Mouse (Mus musculus) thymus, postnatal 0 days (tissue): ENCODE results near the gene Rinl. TPM values are rescaled to one million over a fixed set of nuclear protein-coding genes. Genes with fewer than 3 reads are reported as not detected.
A peak's percentile ranks its signal among the peaks of the same experiment; 100 is the strongest.

Source experiments
- DNase-seq: peaks from one replicate; pipeline ENCODE4 v3.0.0-alpha.2; 2015; ENCODE audit warnings: low spot score
- polyA plus RNA-seq: library from polyadenylated mRNA; unstranded; fragments of >200 nt; fragmentation: Nextera tagmentation; extraction: Ambion mirVana; gene quantifications from 2 replicates; pipeline ENCODE4 v1.2.1, GENCODE M21; 2015

Rinl gene
- polyA plus RNA-seq, 1 experiment from 2014 or later, result 105 TPM

DNA sequence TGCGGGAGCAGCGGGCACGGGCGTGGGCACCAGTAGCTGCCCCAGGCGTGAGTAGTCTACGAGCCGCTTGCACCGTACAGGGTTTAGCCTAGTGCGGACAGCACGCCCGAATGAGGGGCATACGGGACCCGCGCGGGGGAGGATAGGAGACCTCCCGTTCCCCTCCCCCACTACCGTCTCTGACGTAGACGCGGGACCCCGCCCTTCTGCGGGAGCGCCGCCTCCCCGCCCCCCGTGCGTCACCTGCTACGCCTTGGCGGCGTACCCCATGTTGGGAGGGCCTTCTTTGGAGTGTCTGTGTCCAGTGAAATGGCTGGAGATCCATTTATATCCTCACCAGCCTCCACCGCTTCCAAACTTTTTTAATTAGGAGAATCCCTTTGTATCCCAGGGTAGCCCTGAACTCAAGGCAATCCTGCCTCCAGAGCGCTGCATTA lies 20.2 kb downstream of the Rinl start:
- DNase-seq, result peak; percentile 95

- DNase-seq, result peak; percentile 79
Observed at GRCm38 (mm10) chr7:28809401-28810089, 20.8 kb downstream of the Rinl start.

- peak; percentile 98 for DNase-seq
Observed at GRCm38 (mm10) chr7:28810107-28811066, 21.6 kb downstream of the Rinl start.

DNA sequence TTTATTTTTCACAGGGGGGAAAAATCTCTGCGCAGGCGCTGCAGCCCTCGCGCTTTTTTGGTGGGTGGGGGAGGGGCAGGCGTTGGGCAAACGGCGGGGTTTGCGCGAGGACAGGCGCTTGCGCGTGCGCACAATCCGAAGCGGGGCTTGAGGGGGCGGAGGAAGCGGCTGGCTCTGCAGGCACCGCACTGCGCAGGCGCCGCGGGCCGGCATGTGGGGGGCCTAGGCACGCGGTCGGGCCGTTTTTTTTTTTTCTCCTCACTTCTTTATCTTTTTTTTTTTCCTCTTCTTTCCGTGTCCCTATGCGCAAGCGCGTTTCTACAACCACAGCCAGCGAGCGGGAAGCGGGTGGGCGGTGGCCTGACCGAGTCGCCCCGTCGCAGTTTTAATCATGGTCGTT lies 22.5 kb downstream of the Rinl start:
- peak; percentile 98 for DNase-seq

DNA sequence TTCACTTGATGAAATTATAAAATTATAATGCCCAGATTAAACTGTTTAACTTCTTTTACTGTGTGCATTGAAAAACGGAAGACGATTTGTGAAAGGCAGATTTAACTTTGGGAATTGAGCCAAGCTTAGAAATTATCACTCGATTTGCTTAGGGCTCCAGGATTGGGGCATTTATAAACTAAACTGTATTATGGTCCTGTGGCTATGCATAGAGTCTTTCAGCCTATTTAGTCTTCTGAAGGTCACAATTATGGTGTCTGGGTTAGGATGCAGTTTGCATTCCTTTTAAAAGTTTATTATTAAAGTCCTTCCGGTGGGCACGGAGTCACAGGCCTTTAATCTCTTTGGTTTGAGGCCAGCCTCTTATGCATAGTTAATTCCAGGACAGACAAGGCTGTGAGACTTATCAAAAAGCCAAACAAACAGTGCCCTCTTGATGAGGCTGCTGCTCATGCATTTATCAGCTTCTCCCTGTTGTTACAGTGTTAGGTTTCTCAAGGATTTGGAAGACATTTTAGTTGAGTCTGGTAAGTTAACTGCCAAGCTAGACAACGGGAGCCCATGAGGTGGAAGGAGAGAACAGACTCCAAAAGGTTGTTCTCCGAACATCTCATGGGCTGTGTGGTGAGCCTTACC lies 23.0 kb downstream of the Rinl start:
- DNase-seq, result no peak

DNA sequence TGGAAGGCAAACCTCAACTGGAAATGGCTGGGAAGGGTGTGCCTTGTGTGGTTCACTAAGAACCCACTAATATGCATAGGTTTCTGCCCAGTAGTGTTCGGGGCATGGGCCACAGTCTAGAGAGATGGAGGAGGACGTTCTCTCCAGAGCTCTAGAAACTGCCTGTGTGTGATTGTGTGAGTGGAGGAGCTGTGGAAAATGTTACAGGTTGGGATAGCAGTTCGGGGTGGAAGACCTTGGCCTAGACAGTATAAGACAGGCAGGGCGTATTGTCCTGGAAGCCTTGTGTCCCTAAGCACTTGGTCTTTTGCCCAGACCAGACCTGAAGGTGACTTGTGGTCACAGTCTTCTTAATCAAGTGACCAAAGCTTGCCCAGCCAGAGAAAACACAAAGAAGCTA lies 23.7 kb downstream of the Rinl start:
- no peak for DNase-seq

DNA sequence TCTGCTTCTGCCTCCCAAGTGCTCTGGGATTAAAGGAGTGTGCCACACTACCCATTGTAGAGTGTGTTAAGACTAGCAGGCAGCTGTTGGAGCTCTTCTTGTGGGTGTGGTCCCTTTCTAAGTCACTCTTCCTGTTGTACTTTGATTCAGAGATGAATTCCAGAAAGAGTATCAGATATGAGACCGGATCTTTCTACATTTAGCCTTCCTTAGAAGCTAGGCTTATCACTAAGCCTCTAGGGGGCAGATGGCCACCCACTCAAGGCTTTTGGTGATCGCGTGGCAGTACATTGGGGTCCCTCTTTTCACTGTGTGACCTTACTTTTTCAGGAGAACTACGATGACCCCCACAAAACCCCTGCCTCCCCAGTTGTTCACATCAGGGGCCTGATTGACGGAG lies 24.2 kb downstream of the Rinl start:
- no peak for DNase-seq

DNA sequence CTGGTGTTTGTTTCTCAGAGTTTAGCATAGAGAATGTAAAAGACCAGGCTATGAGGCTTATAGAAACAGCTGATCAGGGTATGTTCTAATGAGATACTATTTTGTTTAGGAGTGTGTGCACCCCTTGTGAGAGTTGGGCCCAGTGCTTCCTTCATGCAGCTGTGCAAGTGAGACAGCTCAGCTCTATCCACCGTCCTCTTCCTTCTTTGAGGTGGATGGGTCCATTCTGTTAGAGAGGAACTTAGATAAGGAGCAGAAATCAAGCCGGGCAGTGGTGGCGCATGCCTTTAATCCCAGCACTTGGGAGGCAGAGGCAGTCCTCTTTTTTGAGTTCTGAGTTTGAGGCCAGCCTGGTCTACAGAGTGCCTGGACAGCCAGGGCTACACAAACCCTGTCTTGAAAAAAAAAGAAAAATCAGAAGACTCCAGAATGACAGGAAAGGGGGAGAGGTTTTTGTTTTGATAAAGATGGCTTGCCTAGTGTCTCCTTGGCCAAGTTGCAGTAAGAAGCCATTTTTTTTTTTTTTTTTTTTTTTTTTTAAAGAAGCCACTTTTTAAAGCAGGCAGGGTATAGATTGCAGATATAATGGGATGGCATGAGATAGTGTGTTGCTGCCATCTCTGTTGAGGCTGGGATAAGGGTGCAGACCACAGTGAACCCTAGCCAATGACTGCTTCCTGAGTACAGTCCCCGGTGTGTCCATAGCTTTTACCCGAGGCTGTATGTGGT lies 25.7 kb downstream of the Rinl start:
- DNase-seq, result no peak

DNA sequence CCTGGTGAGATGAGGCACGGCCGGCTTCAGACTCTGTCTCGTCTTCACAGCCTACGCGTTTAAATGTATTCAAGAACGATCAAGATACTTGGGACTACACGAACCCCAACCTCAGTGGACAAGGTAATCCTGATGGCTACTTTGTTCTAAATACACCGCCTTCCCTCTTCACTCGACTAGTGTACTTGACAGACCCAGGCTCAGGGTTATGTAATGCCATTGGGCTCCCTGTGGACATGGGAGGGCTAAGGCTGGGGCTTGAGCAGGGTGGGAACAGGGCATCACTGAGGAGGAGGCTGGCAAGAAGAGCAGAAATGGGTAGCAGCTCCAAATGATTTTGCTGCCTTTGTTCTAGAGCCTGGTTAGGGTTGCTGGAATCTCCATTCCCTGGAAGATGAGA lies 26.5 kb downstream of the Rinl start:
- no peak for DNase-seq

GRCm38 (mm10) chr7:28816201-28816600 lies 27.4 kb downstream of the Rinl start:
- DNase-seq, result no peak

- no peak for DNase-seq
Observed at GRCm38 (mm10) chr7:28816920-28817319, 28.2 kb downstream of the Rinl start.

- DNase-seq, result no peak
Observed at GRCm38 (mm10) chr7:28817524-28817923, 28.8 kb downstream of the Rinl start.

DNA sequence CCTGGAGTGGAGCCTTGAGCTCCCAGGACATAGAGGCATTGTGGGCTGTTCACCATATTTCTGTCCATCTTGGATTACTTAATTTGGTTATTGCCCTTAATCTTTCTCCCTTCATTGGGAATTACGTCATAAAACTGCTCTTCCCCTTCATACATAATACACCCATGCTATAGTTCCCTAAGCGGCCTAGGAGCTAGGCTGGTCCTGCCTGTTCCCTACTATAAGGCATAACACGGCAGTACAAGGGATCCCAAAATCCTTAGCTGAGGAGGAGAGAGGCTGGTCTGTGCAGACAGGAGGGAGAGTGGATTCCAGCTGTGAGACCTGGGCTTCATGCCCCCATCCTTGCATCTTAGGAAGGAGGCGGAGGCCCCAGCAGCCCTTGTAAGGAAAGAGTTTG lies 29.2 kb downstream of the Rinl start:
- no peak for DNase-seq

DNA sequence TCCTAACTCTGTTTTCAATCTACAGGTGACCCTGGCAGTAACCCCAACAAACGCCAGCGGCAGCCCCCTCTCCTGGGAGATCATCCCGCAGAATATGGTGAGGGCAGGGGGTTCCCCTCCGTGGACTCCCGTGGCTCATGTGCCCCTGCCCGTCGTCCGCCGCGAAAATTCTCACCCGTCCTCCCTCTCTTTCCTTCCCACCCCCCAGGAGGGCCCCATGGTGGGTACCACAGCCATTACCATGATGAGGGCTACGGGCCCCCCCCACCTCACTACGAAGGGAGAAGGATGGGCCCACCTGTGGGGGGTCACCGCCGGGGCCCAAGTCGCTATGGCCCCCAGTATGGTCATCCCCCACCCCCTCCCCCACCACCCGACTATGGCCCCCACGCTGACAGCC lies 29.7 kb downstream of the Rinl start:
- no peak for DNase-seq

GRCm38 (mm10) chr7:28818861-28819452 lies 30.2 kb downstream of the Rinl start:
- no peak for DNase-seq

- no peak for DNase-seq
Observed at GRCm38 (mm10) chr7:28819571-28819970, 30.8 kb downstream of the Rinl start.

GRCm38 (mm10) chr7:28820358-28821260 lies 31.8 kb downstream of the Rinl start:
- DNase-seq, result no peak

GRCm38 (mm10) chr7:28821261-28821831 lies 32.6 kb downstream of the Rinl start:
- no peak for DNase-seq

DNA sequence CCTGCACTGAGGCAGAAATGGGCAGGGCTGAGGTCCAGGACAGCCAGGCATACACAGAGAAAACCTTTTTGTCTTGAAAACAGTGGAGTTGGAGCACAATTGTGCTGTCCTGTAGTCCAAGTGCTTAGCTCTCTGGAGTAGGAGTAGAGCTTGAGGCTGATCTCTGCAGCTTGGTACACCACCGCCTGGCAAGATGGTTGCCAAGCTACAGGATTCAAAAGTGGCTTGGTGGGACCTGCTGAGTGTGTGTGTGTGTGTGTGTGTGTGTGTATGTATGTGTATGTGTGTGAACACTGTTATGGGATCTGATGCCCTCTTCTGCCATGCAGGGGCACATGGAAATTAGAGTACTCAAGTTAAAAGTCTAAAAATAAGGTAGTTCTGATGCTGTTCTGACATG lies 33.8 kb downstream of the Rinl start:
- DNase-seq, result no peak
